Mouse (Mus musculus) bone marrow macrophage, adult 2 months (primary cell): Measurements from ENCODE around the gene Cenps. TPM values are rescaled to one million over a fixed set of nuclear protein-coding genes. Genes with fewer than 3 reads are reported as not detected.

Experiments used
- H3K27ac ChIP-seq: 2 replicates; pipeline ENCODE4 v1.5.1; 2012; ENCODE audit warnings: low read depth, low read length; ENCODE audit not compliant: insufficient read depth
- H3K4me1 ChIP-seq: 2 replicates; pipeline ENCODE4 v1.6.1; 2012; ENCODE audit warnings: low read length; ENCODE audit not compliant: control insufficient read depth, insufficient read depth
- H3K4me3 ChIP-seq: 2 replicates; pipeline ENCODE4 v1.5.1; 2012; ENCODE audit warnings: mild to moderate bottlenecking, low read length, moderate library complexity; ENCODE audit not compliant: insufficient read depth
- CTCF ChIP-seq: IDR thresholded peaks from 2 replicates; pipeline ENCODE4 v1.5.1; 2012; ENCODE audit warnings: low read depth, mild to moderate bottlenecking, low read length, moderate library complexity
- POLR2A ChIP-seq: IDR thresholded peaks from 2 replicates; pipeline ENCODE4 v1.6.1; 2012; ENCODE audit warnings: mild to moderate bottlenecking, low read depth, low read length, borderline replicate concordance
- polyA plus RNA-seq: library from polyadenylated mRNA; stranded (reverse); fragments of >200 nt; gene quantifications from 2 replicates; pipeline ENCODE4 v1.2.4, GENCODE M21; 2012; ENCODE audit not compliant: missing spikeins, insufficient read depth, insufficient read length

Gene Cenps
- polyA plus RNA-seq, 1 experiment: 7.3 TPM

DNA sequence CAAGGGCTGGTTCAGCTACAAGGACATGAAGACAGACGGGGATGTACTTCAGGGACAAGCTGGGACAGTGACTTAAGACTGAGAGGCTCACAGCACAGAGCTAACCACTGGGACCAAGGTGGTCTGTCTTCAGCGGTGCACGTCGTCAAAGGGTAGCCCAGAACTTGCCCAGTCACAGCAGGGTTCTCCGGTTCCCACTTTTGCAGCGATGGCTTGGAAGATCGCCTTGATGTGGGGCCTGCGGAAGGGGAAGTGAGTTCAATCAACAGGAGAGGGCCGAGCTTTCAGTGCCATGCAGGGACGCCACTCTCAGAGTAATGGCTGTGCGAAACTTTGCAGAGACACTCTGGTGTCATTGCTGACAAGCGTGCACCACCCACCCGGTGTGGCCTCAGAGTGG lies 22.5 kb upstream of the Cenps start:
- no peak for TF ChIP-seq POLR2A
- Histone ChIP-seq H3K4me1 (peaks cover 72% of the 10 kb centered on the region), H3K4me3 (no peak overlapping the region), H3K27ac (no peak overlapping the region)

DNA sequence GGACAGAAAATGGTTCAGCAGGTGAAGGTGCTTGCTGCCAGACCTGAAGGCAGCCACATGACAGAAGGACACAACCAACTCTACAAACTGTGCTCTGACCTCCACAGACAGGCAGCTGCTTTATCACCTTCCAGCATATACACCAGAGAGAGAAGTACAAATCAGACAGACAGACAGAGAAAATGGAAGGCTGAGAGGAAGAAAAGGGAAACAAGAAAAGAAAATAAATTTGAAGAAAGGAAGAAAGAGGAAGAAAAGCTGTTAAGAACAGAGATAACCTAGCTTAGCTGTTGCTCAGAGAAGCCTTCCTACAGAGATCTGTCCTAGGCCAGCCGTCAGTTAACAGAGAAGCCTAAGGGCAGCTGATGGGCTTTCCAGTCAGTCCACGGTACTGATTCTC lies 21.8 kb upstream of the Cenps start:
- Histone ChIP-seq H3K4me1 (peaks cover 73% of the 10 kb centered on the region), H3K27ac (no peak overlapping the region)
- TF ChIP-seq POLR2A (no peak), CTCF (no peak)

DNA sequence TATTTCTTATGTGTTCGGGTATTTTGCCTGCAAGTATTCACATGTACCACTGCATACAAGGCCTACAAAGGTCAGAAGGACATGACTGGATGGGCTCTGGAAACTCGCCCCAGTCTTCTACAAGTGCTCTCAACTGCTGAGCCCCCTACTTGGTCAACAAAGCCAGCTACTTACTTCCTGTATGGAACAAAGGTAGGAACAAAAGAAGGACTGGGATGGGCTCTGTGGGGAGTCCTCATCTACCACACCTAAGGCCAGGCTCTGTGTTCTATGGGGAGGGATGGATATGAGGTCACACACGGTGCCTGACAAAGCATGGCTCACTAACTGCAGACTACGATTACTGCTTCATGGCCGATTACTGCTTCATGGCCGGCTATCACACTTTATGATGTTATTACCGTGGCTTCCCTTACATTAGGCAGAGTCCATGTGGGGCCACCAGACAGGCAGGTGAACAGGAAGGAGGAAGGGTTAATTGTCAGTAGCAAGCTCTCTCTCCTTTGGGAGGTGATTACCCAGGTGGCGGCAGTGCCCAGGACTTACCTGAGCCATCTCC lies 20.1 kb upstream of the Cenps start:
- Histone ChIP-seq H3K4me1 (peaks cover 63% of the 10 kb centered on the region), H3K4me3 (no peak overlapping the region), H3K27ac (no peak overlapping the region)
- TF ChIP-seq CTCF (no peak), POLR2A (no peak)

More for the DNA sequence above, 21.8 kb upstream of the Cenps start:
- no peak overlapping the region for H3K4me3 ChIP-seq

DNA sequence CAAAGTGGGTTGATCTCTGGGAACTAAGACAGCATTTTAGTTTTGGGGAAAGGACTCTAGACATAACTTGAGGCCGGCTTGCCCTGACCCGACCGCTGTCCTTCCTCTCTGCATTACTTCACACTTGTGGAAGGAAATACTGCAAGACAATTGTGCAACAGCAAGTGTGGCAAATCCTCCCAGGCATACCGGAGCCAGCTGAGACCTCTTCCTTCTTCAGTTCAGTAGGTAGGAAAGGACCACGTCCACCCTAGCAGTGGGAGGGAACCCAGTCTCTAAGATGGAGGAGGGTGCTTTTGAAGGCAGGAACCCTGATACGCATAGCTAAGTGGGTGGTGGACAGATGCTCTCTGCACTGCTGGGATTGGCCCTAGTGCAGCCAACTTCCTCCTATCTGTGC lies 18.3 kb upstream of the Cenps start:
- peak overlapping the region; percentile 26 for H3K27ac ChIP-seq
- H3K4me1 ChIP-seq: peaks cover 49% of the 10 kb centered on the region
- no peak for TF ChIP-seq POLR2A
- TF ChIP-seq CTCF: no peak
- no peak overlapping the region for H3K4me3 ChIP-seq

DNA sequence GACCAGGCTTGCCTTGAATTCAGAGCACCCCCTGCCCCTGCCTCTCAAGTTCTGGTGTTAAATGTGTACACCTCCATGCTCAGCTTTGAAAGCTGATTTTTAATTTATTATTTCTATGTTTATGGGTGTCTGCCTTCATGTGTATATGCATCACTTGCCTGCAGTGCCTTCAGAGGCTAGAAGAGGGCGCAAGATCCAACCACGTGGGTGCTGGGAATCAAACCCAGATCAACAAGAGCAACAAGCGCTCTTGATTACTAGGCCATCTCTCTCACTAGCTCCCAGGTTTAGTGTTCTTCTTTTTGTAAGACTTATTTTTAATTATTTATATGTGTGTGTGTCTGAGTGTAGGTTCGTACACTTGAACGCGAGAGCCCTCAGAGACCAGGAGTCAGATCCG lies 17.4 kb upstream of the Cenps start:
- peaks cover 41% of the 10 kb centered on the region for H3K4me1 ChIP-seq
- no peak for TF ChIP-seq CTCF
- TF ChIP-seq POLR2A: no peak
- no peak overlapping the region for H3K4me3 ChIP-seq
- no peak overlapping the region for H3K27ac ChIP-seq

DNA sequence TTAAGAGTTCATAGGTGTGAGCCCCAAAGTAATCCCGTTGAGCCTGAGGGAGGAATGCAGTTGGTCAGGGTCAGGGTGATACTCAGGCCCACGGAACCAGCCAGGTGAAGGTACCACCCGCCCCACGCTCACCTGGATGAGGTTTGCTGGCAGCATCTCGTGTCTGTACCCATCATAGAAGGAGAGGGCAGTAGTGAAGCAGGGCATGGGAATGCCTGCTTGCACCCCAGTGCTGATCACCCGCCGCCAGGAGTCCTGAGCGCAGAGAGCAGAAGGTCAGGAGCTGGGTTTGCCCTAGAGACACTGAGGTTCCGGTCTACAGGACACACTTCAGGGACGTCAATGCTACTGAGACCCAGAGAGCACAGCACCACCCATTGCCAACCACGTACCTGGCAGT lies 13.3 kb upstream of the Cenps start:
- no peak overlapping the region for H3K27ac ChIP-seq
- no peak for TF ChIP-seq CTCF
- TF ChIP-seq POLR2A: no peak

DNA sequence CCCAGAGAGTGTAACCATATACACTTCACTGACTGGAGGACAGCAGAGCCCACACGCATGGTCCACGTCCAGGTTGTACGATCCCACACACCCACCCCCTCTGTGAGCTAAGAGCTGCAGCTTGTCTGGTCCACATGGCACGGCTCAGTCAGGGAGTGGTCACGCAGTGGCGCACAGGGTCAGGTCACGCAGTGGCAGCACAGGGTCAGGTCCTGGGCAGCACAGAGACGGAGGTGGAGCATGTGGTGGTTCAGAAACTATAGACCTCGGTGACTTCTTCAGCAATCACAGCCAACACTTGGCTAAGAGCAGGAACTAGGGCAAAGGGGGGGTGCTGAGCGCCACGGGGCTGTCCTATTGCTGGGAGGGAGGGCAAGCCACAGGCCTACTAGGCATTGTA lies 12.8 kb upstream of the Cenps start:
- TF ChIP-seq CTCF (no peak), POLR2A (no peak)
- Histone ChIP-seq H3K4me1 (peaks cover 6% of the 10 kb centered on the region), H3K27ac (no peak overlapping the region), H3K4me3 (no peak overlapping the region)

More for the DNA sequence above, 13.3 kb upstream of the Cenps start:
- peaks cover 6% of the 10 kb centered on the region for H3K4me1 ChIP-seq
- no peak overlapping the region for H3K4me3 ChIP-seq

DNA sequence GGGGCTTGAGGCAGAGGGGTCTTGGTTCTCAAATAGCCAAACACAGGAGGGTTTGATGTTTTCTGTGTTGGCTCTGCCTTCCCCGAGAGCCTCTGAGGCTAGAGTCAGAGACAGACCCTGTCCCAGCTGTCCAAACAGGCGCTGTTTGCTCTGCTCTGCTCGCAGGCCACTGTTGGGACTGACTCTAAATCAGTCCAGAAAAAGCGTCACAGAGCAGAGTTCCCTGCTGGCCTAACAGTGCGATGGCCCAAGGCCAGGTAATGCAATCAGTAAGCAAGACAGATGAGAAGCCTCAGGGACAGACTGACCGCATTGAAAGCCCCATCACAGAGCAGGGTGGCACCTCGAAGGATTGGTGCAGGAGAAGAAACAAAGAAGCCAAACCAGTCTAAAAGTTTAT lies 12.2 kb upstream of the Cenps start:
- no peak for TF ChIP-seq CTCF
- TF ChIP-seq POLR2A: no peak
- Histone ChIP-seq H3K27ac (no peak overlapping the region), H3K4me1 (0 out of 2 replicates have a peak, but pooled peaks cover under 1% of the 10 kb centered on the region), H3K4me3 (no peak overlapping the region)

DNA sequence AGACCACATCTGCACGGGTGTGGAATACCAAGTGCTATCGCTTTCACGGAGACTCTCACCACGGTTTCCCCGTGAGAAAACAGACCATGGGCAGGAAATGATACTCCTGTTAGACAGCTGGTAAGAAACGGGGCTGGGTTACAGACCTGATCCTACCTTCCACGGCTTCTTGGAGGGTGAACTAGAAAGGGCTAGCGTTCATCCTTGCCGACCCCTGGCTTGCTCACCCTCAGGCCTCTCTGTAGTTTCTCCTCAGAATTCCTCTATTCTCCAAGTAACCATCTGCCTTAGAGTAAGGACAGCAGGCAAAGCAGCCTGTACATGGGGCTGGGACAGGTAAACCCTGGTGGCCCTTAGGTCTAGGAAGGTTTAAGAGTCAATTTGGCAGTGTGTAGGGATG lies 11.8 kb upstream of the Cenps start:
- H3K4me1 ChIP-seq: no peaks in the 10 kb centered on the region
- H3K4me3 ChIP-seq: no peak overlapping the region
- TF ChIP-seq CTCF: no peak
- TF ChIP-seq POLR2A: no peak
- no peak overlapping the region for H3K27ac ChIP-seq

DNA sequence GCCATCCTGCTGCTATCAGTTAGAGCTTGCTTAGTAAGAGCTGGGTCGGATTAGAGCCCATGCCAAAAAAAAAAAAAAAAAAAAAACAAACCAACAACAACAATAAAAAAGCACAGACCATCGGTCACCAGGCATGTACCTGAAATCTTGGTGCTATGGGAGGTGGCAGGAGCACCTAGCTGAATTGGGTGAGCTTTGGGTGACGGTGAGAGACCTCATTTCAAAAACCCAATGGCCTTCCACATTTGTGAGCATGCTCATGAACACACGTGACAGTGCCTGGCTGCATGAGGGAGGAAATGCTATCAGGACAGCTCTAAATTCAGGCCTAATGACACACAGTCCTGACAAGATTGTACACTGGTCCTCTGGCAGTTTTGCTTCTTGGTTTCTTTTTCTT lies 10.7 kb upstream of the Cenps start:
- H3K4me1 ChIP-seq: no peaks in the 10 kb centered on the region
- TF ChIP-seq POLR2A: no peak
- TF ChIP-seq CTCF: no peak
- no peak overlapping the region for H3K27ac ChIP-seq
- no peak overlapping the region for H3K4me3 ChIP-seq

DNA sequence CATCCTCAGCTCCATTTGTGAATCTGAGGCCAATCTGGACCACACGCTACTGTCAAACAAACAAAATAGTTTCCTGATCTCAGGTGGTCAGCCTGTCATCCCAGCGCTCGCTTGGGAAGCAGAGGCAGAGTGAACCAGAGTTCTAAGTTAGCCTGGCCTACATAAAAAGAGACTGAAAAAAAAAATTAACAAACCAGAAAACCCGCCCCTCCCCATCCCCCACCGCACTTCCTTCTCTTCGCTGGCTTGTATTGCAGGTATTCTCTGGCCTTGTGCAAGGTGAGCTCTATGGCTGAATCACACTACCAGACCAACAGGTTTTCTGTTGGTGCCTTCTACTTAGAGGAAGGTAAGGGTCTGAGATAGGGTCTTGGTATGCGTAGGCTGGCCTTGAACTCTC lies 10.1 kb upstream of the Cenps start:
- H3K4me1 ChIP-seq: no peaks in the 10 kb centered on the region
- no peak overlapping the region for H3K4me3 ChIP-seq
- no peak overlapping the region for H3K27ac ChIP-seq
- TF ChIP-seq CTCF (no peak), POLR2A (no peak)
